Mouse (Mus musculus): ENCODE results near the gene Narfl.

- TF ChIP-seq CTCF (IDR thresholded peaks at IDR 0.05; ENCODE audit: insufficient read depth, low read length) (no peak), POLR2A (IDR thresholded peaks at IDR 0.05; ENCODE audit: borderline replicate concordance, extremely low read depth, low read depth, low read length) (peak; percentile 88; the same call in 1 of the 2 replicates)
Measured at GRCm38 (mm10) chr17:25727265-25728008, 46.1 kb upstream of the Narfl start, which contains the start of the genes Chtf18 and Rpusd1.

Measured in lung, adult 2 months (tissue).